Mouse (Mus musculus): ENCODE results near the gene Riox2.

GRCm38 (mm10) chr16:59534349-59534748 lies 62.8 kb downstream of the Riox2 start:
- no peak for TF ChIP-seq CTCF (IDR thresholded peaks at IDR 0.05; ENCODE audit: low read depth)
- TF ChIP-seq EP300 (IDR thresholded peaks at IDR 0.05; ENCODE audit: low read depth), result no peak
